Mouse (Mus musculus) lung, embryonic 14.5 days (tissue): ENCODE data around the gene Fndc8. TPM values are rescaled to one million over a fixed set of nuclear protein-coding genes. Genes with fewer than 3 reads are reported as not detected.

ENCODE experiments used
- ATAC-seq: fragments of 200-750 bp; cut with Nextera tagmentation; 2 replicates; pipeline ENCODE4 v1.8.0; 2017; ENCODE audit warnings: mild to moderate bottlenecking, moderate TSS enrichment, moderate library complexity; ENCODE audit not compliant: insufficient read depth
- DNase-seq: peaks from one replicate; pipeline ENCODE4 v3.0.0-alpha.2; 2015
- H3K27ac ChIP-seq: fragments of 300-500 bp; sonication (generic); 2 replicates; pipeline ENCODE4 v1.5.1; 2014; ENCODE audit warnings: low read depth, mild to moderate bottlenecking, moderate library complexity
- H3K27me3 ChIP-seq: fragments of 300-500 bp; sonication (generic); 2 replicates; pipeline ENCODE4 v1.6.1; 2014; ENCODE audit warnings: low read length, control low read depth; ENCODE audit not compliant: insufficient read depth
- H3K36me3 ChIP-seq: fragments of 300-500 bp; sonication (generic); 2 replicates; pipeline ENCODE4 v1.6.1; 2014; ENCODE audit warnings: control low read depth; ENCODE audit not compliant: insufficient read depth
- H3K4me1 ChIP-seq: fragments of 300-500 bp; sonication (generic); 2 replicates; pipeline ENCODE4 v1.6.1; 2014; ENCODE audit warnings: antibody characterized with exemption, control low read depth; ENCODE audit not compliant: insufficient read depth
- H3K4me2 ChIP-seq: fragments of 300-500 bp; sonication (generic); 2 replicates; pipeline ENCODE4 v1.6.1; 2014; ENCODE audit warnings: mild to moderate bottlenecking
- H3K4me3 ChIP-seq: fragments of 300-500 bp; sonication (generic); 2 replicates; pipeline ENCODE4 v1.5.1; 2014; ENCODE audit warnings: low read depth, low read length
- H3K9ac ChIP-seq: fragments of 300-500 bp; sonication (generic); 2 replicates; pipeline ENCODE4 v1.6.1; 2014
- H3K9me3 ChIP-seq: fragments of 300-500 bp; sonication (generic); 2 replicates; pipeline ENCODE4 v1.6.1; 2016; ENCODE audit warnings: low read depth, low read length, control low read depth
- CTCF ChIP-seq: IDR thresholded peaks from 2 replicates; pipeline ENCODE4 v1.5.1; 2016; ENCODE audit warnings: antibody characterized with exemption, low read depth
- WGBS: fragments of 180-500 bp; shearing (Covaris S2); extraction: QIAGEN DNeasy Blood & Tissue Kit; methylation state at CpG from one replicate; pipeline ENCODE4 v1.1.7; 2014; 5-methylcytosine and 5-hydroxymethylcytosine counted together
- polyA plus RNA-seq: library from polyadenylated mRNA; unstranded; fragments of >200 nt; fragmentation: Nextera tagmentation; extraction: Ambion mirVana; gene quantifications from 2 replicates; pipeline ENCODE4 v1.2.1, GENCODE M21; 2014

The Fndc8 gene
- polyA plus RNA-seq: not detected in 2 replicates

GRCm38 (mm10) chr11:82891936-82892335, at the start of gene Fndc8:
Gene Fndc8 (plus strand): TSS chr11:82892124.
- Histone ChIP-seq H3K4me1 (peaks cover 5% of the 10 kb centered on the region), H3K9ac (no peak within 1 kb of the TSS), H3K4me3 (no peak within 1 kb of the TSS), H3K36me3 (no peaks in the 10 kb centered on the region), H3K27me3 (no peaks in the 10 kb centered on the region), H3K9me3 (no peaks in the 10 kb centered on the region), H3K27ac (no peak within 1 kb of the TSS), H3K4me2 (no peak within 1 kb of the TSS)
- DNase-seq (no peak), ATAC-seq (no peak)
- no peak for TF ChIP-seq CTCF
- 52% methylated on average over 7 of the region's 7 CpGs for WGBS

- Histone ChIP-seq H3K27me3 (no peaks in the 10 kb centered on the region), H3K36me3 (no peaks in the 10 kb centered on the region), H3K4me1 (no peaks in the 10 kb centered on the region), H3K4me2 (peak overlapping the region; percentile 49; the same call in 1 of the 2 replicates), H3K9me3 (no peaks in the 10 kb centered on the region), H3K9ac (peak overlapping the region; percentile 41; the same call in 1 of the 2 replicates), H3K27ac (no peak overlapping the region), H3K4me3 (no peak overlapping the region)
- TF ChIP-seq CTCF: no peak
- 63% methylated on average over 11 of the region's 11 CpGs for WGBS
- DNase-seq (no peak), ATAC-seq (no peak)
These were observed 47.0 kb upstream of the Fndc8 start for GRCm38 (mm10) chr11:82844771-82845414.

- Histone ChIP-seq H3K4me2 (peak overlapping the region; percentile 49), H3K9ac (peak overlapping the region; percentile 41), H3K4me1 (no peaks in the 10 kb centered on the region), H3K27ac (peak overlapping the region; percentile 58; the same call in 1 of the 2 replicates), H3K9me3 (no peaks in the 10 kb centered on the region), H3K36me3 (no peaks in the 10 kb centered on the region), H3K27me3 (no peaks in the 10 kb centered on the region), H3K4me3 (no peak overlapping the region; the same call in 1 of the 2 replicates)
- no peak for TF ChIP-seq CTCF
- peak; percentile 83 for ATAC-seq
- WGBS: 27% methylated on average over 16 of the region's 16 CpGs
- DNase-seq: peak; percentile 64
These were observed 46.4 kb upstream of the Fndc8 start for GRCm38 (mm10) chr11:82845415-82846078.

GRCm38 (mm10) chr11:82846079-82846436, 45.9 kb upstream of the Fndc8 start:
- peak overlapping the region; percentile 41; the same call in 1 of the 2 replicates for H3K9ac ChIP-seq
- no peaks in the 10 kb centered on the region for H3K27me3 ChIP-seq
- peak overlapping the region; percentile 49 for H3K4me2 ChIP-seq
- no peak overlapping the region; the same call in 1 of the 2 replicates for H3K4me3 ChIP-seq
- DNase-seq (no peak), ATAC-seq (no peak; the same call in 1 of the 2 replicates)
- peak overlapping the region; percentile 58; the same call in 1 of the 2 replicates for H3K27ac ChIP-seq
- no peak for TF ChIP-seq CTCF
- 16% methylated on average over 4 of the region's 4 CpGs for WGBS
- H3K36me3 ChIP-seq: no peaks in the 10 kb centered on the region
- no peaks in the 10 kb centered on the region for H3K4me1 ChIP-seq
- H3K9me3 ChIP-seq: no peaks in the 10 kb centered on the region

- no peaks in the 10 kb centered on the region for H3K27me3 ChIP-seq
- no peaks in the 10 kb centered on the region for H3K36me3 ChIP-seq
- ATAC-seq (no peak), DNase-seq (no peak)
- no peaks in the 10 kb centered on the region for H3K9me3 ChIP-seq
- no peak overlapping the region for H3K9ac ChIP-seq
- H3K4me1 ChIP-seq: no peaks in the 10 kb centered on the region
- 74% methylated on average over 3 of the region's 3 CpGs for WGBS
- no peak overlapping the region for H3K4me2 ChIP-seq
- H3K27ac ChIP-seq: no peak overlapping the region
- no peak overlapping the region for H3K4me3 ChIP-seq
- no peak for TF ChIP-seq CTCF
These were observed 45.0 kb upstream of the Fndc8 start for GRCm38 (mm10) chr11:82846938-82847337.

GRCm38 (mm10) chr11:82847571-82848000, 44.3 kb upstream of the Fndc8 start:
- no peaks in the 10 kb centered on the region for H3K36me3 ChIP-seq
- DNase-seq (no peak), ATAC-seq (no peak)
- H3K27me3 ChIP-seq: no peaks in the 10 kb centered on the region
- H3K27ac ChIP-seq: no peak overlapping the region
- H3K4me2 ChIP-seq: no peak overlapping the region
- no peaks in the 10 kb centered on the region for H3K4me1 ChIP-seq
- no peak overlapping the region for H3K4me3 ChIP-seq
- TF ChIP-seq CTCF: no peak
- 50% methylated on average over 6 of the region's 6 CpGs for WGBS
- no peaks in the 10 kb centered on the region for H3K9me3 ChIP-seq
- no peak overlapping the region for H3K9ac ChIP-seq

GRCm38 (mm10) chr11:82850259-82850658, 41.7 kb upstream of the Fndc8 start:
- H3K27ac ChIP-seq: no peak overlapping the region
- H3K4me3 ChIP-seq: no peak overlapping the region
- no peaks in the 10 kb centered on the region for H3K4me1 ChIP-seq
- H3K27me3 ChIP-seq: no peaks in the 10 kb centered on the region
- no peaks in the 10 kb centered on the region for H3K9me3 ChIP-seq
- 74% methylated on average over 5 of the region's 5 CpGs for WGBS
- H3K9ac ChIP-seq: no peak overlapping the region
- no peak for ATAC-seq
- TF ChIP-seq CTCF: no peak
- H3K4me2 ChIP-seq: no peak overlapping the region
- H3K36me3 ChIP-seq: no peaks in the 10 kb centered on the region
- DNase-seq: no peak
